Mouse (Mus musculus) kidney, postnatal 0 days (tissue): ENCODE measurements around the gene Trip11. TPM values are rescaled to one million over a fixed set of nuclear protein-coding genes. Genes with fewer than 3 reads are reported as not detected.
A peak's percentile ranks its signal among the peaks of the same experiment; 100 is the strongest.

Experiments used
- ATAC-seq: fragments of 200-750 bp; cut with Nextera tagmentation; replicated peaks from 2 replicates; pipeline ENCODE4 v1.8.0; 2017; ENCODE audit warnings: low read depth, moderate number of reproducible peaks, moderate TSS enrichment, moderate library complexity; ENCODE audit not compliant: low FRiP score
- DNase-seq: peaks from one replicate; pipeline ENCODE4 v3.0.0-alpha.2; 2016; ENCODE audit warnings: low spot score
- H3K27ac ChIP-seq: fragments of 300-500 bp; sonication (generic); 2 replicates; pipeline ENCODE4 v1.5.1; 2014; ENCODE audit warnings: mild to moderate bottlenecking
- H3K27me3 ChIP-seq: fragments of 300-500 bp; sonication (generic); 2 replicates; pipeline ENCODE4 v1.6.1; 2014; ENCODE audit warnings: low read length, mixed read lengths; ENCODE audit not compliant: insufficient read depth
- H3K36me3 ChIP-seq: fragments of 300-500 bp; sonication (generic); 2 replicates; pipeline ENCODE4 v1.6.1; 2014; ENCODE audit warnings: low read length, mixed read lengths; ENCODE audit not compliant: insufficient read depth
- H3K4me1 ChIP-seq: fragments of 300-500 bp; sonication (generic); replicated peaks from 2 replicates; pipeline ENCODE4 v1.6.1; 2014; ENCODE audit warnings: antibody characterized with exemption, low read length, mixed read lengths; ENCODE audit not compliant: insufficient read depth
- H3K4me2 ChIP-seq: fragments of 300-500 bp; sonication (generic); 2 replicates; pipeline ENCODE4 v1.6.1; 2014; ENCODE audit warnings: mild to moderate bottlenecking, low read length, moderate library complexity, mixed read lengths
- H3K4me3 ChIP-seq: fragments of 300-500 bp; sonication (generic); replicated peaks from 2 replicates; pipeline ENCODE4 v1.5.1; 2014; ENCODE audit warnings: low read depth, low read length
- H3K9ac ChIP-seq: fragments of 300-500 bp; sonication (generic); 2 replicates; pipeline ENCODE4 v1.6.1; 2014; ENCODE audit warnings: low read depth, low read length
- H3K9me3 ChIP-seq: fragments of 300-500 bp; sonication (generic); replicated peaks from 2 replicates; pipeline ENCODE4 v1.6.1; 2016; ENCODE audit warnings: low read length, inconsistent platforms, mixed read lengths
- CTCF ChIP-seq: IDR thresholded peaks from 2 replicates; pipeline ENCODE4 v1.5.1; 2016; ENCODE audit warnings: antibody characterized with exemption, low read depth, mild to moderate bottlenecking, moderate library complexity
- WGBS: fragments of 180-500 bp; shearing (Covaris S2); extraction: QIAGEN DNeasy Blood & Tissue Kit; methylation state at CpG from one replicate; pipeline ENCODE4 v1.1.7; 2014; 5-methylcytosine and 5-hydroxymethylcytosine counted together
- polyA plus RNA-seq: library from polyadenylated mRNA; unstranded; fragments of >200 nt; fragmentation: Nextera tagmentation; extraction: Ambion mirVana; gene quantifications from 2 replicates; pipeline ENCODE4 v1.2.1, GENCODE M21; 2015

The Trip11 gene
- polyA plus RNA-seq, 1 experiment from 2014 or later, result 21.7 TPM

DNA sequence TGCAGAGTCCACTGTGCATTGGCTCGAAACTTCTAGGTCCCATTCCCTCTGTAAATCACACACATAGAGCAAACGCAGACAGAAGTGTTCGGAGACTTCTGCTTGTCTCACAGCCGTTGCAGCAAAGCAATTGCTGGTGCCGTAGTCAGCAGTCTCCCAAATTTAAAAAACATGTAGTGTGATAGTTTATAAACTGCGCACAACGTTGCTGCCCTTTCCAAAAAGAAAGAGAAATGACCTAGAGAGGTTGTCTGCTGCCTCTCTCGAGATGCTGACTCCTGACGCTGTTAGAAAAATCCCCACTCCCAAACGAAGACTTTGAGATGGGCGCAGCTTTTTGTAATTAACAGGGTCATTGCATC, 94.8 kb downstream of the Trip11 start:
- no peak for TF ChIP-seq CTCF
- Histone ChIP-seq H3K27me3 (no peaks in the 10 kb centered on the region), H3K4me3 (peak overlapping the region; percentile 42), H3K27ac (peak overlapping the region; percentile 58), H3K4me1 (peaks cover 8% of the 10 kb centered on the region), H3K36me3 (no peaks in the 10 kb centered on the region), H3K9me3 (no peaks in the 10 kb centered on the region), H3K9ac (peak overlapping the region; percentile 59), H3K4me2 (peak overlapping the region; percentile 95)
- WGBS, result 16% methylated on average over 11 of the region's 11 CpGs
- ATAC-seq (no peak), DNase-seq (peak; percentile 37)

DNA sequence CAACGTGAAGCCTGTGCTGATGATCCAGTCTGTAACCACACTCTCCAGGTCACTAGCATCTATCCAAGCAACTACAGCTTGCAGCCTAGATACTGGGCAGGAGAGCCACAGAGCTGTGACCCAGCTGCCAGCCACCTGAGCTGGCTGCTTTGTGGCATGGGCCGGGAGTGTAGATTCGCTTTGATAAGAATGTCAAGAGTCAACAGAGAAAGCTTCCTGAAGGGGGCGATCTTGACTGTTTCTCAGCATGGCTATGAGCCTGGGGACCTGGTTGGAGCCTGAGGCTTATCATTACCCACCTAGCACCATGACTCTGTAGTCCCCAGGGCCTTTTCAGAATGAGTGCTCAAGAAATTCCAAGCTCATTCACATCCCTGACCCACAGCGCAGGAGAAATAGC, 96.3 kb downstream of the Trip11 start:
- H3K9me3 ChIP-seq, result no peaks in the 10 kb centered on the region
- WGBS, result 52% methylated on average over 5 of the region's 5 CpGs
- H3K4me3 ChIP-seq, result peak overlapping the region; percentile 28; the same call in 1 of the 2 replicates
- no peaks in the 10 kb centered on the region for H3K27me3 ChIP-seq
- peak; percentile 49 for DNase-seq
- peaks cover 8% of the 10 kb centered on the region for H3K4me1 ChIP-seq
- TF ChIP-seq CTCF, result peak; percentile 51
- H3K9ac ChIP-seq, result no peak overlapping the region
- ATAC-seq, result no peak; the same call in 1 of the 2 replicates
- no peaks in the 10 kb centered on the region for H3K36me3 ChIP-seq
- H3K27ac ChIP-seq, result no peak overlapping the region
- peak overlapping the region; percentile 48 for H3K4me2 ChIP-seq

DNA sequence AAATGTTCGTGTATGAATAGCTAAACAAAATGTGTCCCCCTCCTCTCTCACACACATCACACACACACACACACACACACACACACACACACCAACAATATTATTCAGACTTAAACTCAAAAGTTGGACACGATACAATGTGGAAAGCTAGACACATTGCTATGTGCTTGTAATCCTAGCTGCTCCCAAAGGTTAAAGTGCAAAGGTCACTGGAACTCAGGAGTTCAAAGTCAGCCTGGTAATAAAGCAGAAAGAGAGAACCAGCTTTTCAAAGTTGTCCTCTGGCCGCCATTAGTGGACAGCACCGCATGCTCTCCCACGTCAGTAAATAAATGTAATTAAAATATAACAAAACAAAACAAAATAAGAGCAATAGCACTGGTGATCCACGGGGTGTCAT, 97.3 kb downstream of the Trip11 start:
- no peaks in the 10 kb centered on the region for H3K27me3 ChIP-seq
- peaks cover 8% of the 10 kb centered on the region for H3K4me1 ChIP-seq
- no peak for ATAC-seq
- no peak overlapping the region for H3K27ac ChIP-seq
- no peak overlapping the region for H3K4me3 ChIP-seq
- H3K4me2 ChIP-seq, result no peak overlapping the region; the same call in 1 of the 2 replicates
- no peak for DNase-seq
- no peaks in the 10 kb centered on the region for H3K36me3 ChIP-seq
- H3K9ac ChIP-seq, result no peak overlapping the region
- 71% methylated on average over 6 of the region's 6 CpGs for WGBS
- no peaks in the 10 kb centered on the region for H3K9me3 ChIP-seq
- no peak for TF ChIP-seq CTCF

DNA sequence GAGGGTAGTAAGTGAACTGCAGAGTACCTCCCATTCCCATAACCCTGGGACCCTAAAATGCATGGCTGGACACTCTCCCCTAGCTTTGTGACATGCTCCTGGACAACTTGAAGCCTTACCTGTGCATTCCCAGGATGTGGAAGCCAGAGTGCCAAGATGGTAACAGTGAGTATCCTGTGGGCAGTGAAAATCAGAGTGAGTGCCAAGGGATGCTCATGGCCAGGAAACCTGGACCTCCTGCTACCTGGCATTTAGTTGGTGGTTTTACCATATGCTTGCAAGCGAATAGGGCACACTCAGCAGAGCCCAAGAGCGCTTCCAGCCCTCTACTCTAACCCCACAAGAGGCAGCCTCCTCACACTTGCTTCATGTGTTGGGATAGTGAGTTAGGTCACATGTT, 98.6 kb downstream of the Trip11 start:
- H3K27me3 ChIP-seq, result no peaks in the 10 kb centered on the region
- H3K36me3 ChIP-seq, result no peaks in the 10 kb centered on the region
- no peak overlapping the region for H3K4me2 ChIP-seq
- no peak for TF ChIP-seq CTCF
- 94% methylated on average over 2 of the region's 2 CpGs for WGBS
- DNase-seq (no peak), ATAC-seq (no peak)
- peaks cover 6% of the 10 kb centered on the region for H3K4me1 ChIP-seq
- H3K4me3 ChIP-seq, result no peak overlapping the region
- no peaks in the 10 kb centered on the region for H3K9me3 ChIP-seq
- H3K9ac ChIP-seq, result no peak overlapping the region
- H3K27ac ChIP-seq, result no peak overlapping the region

DNA sequence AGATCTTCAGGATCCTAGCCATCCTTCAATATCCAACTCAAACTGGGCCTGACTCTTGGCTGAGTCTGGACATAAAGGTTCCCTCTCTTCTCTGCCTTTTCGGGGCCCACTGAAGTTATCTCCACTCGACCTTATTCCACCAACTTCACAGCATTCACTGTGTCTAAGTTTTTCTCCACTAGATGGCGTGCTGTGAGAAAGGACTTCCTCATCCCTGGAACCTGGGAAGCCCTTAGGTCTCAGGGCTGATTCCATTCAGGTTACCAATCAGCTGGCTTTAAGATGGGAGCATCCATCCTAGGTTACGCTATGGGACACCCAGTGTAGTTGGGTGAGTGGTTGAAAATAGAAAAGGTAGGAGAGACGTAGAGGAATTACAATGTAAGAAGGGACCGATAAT, 101.9 kb downstream of the Trip11 start:
- no peak overlapping the region for H3K27ac ChIP-seq
- no peak overlapping the region for H3K4me2 ChIP-seq
- H3K9me3 ChIP-seq, result no peaks in the 10 kb centered on the region
- H3K36me3 ChIP-seq, result no peaks in the 10 kb centered on the region
- no peak overlapping the region for H3K9ac ChIP-seq
- no peaks in the 10 kb centered on the region for H3K4me1 ChIP-seq
- H3K27me3 ChIP-seq, result no peaks in the 10 kb centered on the region
- H3K4me3 ChIP-seq, result no peak overlapping the region
- DNase-seq, result peak; percentile 32
- TF ChIP-seq CTCF, result peak; percentile 66
- no peak for ATAC-seq
- WGBS, result 67% methylated on average over 6 of the region's 6 CpGs

DNA sequence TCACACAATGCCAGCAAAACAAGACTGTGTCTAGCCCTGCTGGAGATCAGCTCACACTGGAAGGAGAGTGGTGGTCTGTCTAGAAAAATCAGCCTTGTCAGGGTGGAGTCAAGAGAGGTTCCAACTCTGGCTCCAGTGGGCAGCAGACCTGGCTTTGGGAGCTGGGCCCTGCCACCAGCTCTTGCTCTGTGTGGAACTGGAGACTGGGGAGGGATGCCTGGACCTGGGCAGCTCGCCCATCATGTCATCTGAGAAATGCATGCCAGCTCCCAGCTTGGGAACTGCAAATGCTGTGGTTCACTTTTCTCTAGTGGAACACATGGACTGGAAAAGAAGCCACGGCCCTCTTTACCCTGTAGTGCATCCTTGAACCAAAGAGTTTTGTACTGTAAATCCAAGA, 102.6 kb downstream of the Trip11 start:
- no peak for TF ChIP-seq CTCF
- H3K27me3 ChIP-seq, result no peaks in the 10 kb centered on the region
- H3K27ac ChIP-seq, result no peak overlapping the region
- DNase-seq (no peak), ATAC-seq (no peak)
- no peak overlapping the region for H3K4me3 ChIP-seq
- WGBS, result 59% methylated on average over 2 of the region's 2 CpGs
- H3K4me1 ChIP-seq, result no peaks in the 10 kb centered on the region
- no peak overlapping the region for H3K4me2 ChIP-seq
- H3K36me3 ChIP-seq, result no peaks in the 10 kb centered on the region
- H3K9ac ChIP-seq, result no peak overlapping the region
- no peaks in the 10 kb centered on the region for H3K9me3 ChIP-seq

DNA sequence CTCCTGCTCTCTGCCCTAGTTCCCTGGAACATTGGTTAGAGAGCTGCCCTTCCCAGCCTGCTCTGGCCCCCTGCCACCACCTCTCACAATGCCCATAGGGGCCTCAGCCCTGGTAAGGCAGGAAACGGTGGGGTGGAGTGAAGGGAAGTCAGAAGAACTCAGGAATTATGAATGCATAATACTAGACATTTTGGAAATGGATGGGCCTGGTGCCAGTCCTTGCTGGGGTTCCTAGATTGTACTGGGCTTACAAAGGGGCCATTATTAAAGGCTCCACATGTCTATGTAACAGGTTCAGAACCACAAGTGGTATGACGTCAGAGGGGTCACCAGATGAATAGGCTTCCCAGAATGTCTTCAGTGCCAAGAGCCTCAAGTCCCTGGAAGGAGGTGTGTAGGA, 105.7 kb downstream of the Trip11 start:
- no peak overlapping the region for H3K4me2 ChIP-seq
- no peaks in the 10 kb centered on the region for H3K27me3 ChIP-seq
- no peak overlapping the region for H3K9ac ChIP-seq
- DNase-seq (peak; percentile 25), ATAC-seq (no peak)
- H3K27ac ChIP-seq, result no peak overlapping the region
- H3K36me3 ChIP-seq, result no peaks in the 10 kb centered on the region
- H3K4me3 ChIP-seq, result no peak overlapping the region
- 74% methylated on average over 2 of the region's 2 CpGs for WGBS
- no peaks in the 10 kb centered on the region for H3K4me1 ChIP-seq
- no peaks in the 10 kb centered on the region for H3K9me3 ChIP-seq
- no peak for TF ChIP-seq CTCF
